Mouse (Mus musculus) MEL (cell line): ENCODE measurements at regions not wholly inside any gene's neighbourhood (a gene's known extent, or its start where the extent isn't known, plus 50 kb on each side); places are given as distances from the start of the nearest gene placed in this dataset.

Experiments used
- DNase-seq: peaks from one replicate; pipeline ENCODE4 v3.0.0; 2011; ENCODE audit warnings: low read depth, low spot score
- H3K27ac ChIP-seq: 2 replicates; pipeline ENCODE4 v1.5.1; 2012; ENCODE audit warnings: low read depth, mild to moderate bottlenecking, control low read depth, low read length, moderate library complexity; ENCODE audit not compliant: control insufficient read depth
- H3K27me3 ChIP-seq, 2 experiments: fragments of 150-350 bp in 1 of 2; sonication (generic) in 1 of 2; 2 replicates each; pipeline ENCODE4 v1.6.1; 2012; ENCODE audit warnings: low read length in 2 of 2, mild to moderate bottlenecking in 2 of 2, improper control_type of control experiment in 1 of 2, moderate library complexity in 1 of 2; ENCODE audit not compliant: insufficient read depth in 2 of 2, control insufficient read depth in 1 of 2
- H3K36me3 ChIP-seq, 2 experiments: 2 replicates each; pipeline ENCODE4 v1.6.1; 2012 to 2014; ENCODE audit warnings: low read length in 2 of 2, improper control_type of control experiment in 1 of 2, inconsistent platforms in 1 of 2, mild to moderate bottlenecking in 1 of 2; ENCODE audit not compliant: insufficient read depth in 2 of 2, control insufficient read depth in 1 of 2
- H3K4me1 ChIP-seq, 2 experiments: fragments of 150-350 bp in 1 of 2; sonication (generic) in 1 of 2; 2 replicates each; pipeline ENCODE4 v1.6.1; 2012; ENCODE audit warnings: low read length in 2 of 2, improper control_type of control experiment in 1 of 2, mild to moderate bottlenecking in 1 of 2; ENCODE audit not compliant: insufficient read depth in 2 of 2, control insufficient read depth in 1 of 2
- H3K4me3 ChIP-seq, 2 experiments: fragments of 150-350 bp in 1 of 2; sonication (generic) in 1 of 2; 2 replicates each; pipeline ENCODE4 v1.5.1; 2012; ENCODE audit warnings: low read depth in 2 of 2, low read length in 2 of 2, mild to moderate bottlenecking in 2 of 2, moderate library complexity in 2 of 2, control low read depth in 1 of 2, improper control_type of control experiment in 1 of 2; ENCODE audit not compliant: control insufficient read depth in 1 of 2, insufficient read depth in 1 of 2
- H3K79me2 ChIP-seq: 2 replicates; pipeline ENCODE4 v1.6.1; 2012; ENCODE audit warnings: mild to moderate bottlenecking, low read length, moderate library complexity; ENCODE audit not compliant: control insufficient read depth, poor library complexity, insufficient read depth
- H3K9ac ChIP-seq: 2 replicates; pipeline ENCODE4 v1.6.1; 2012; ENCODE audit warnings: low read depth, mild to moderate bottlenecking, control low read depth, low read length, moderate library complexity; ENCODE audit not compliant: control insufficient read depth, poor library complexity, severe bottlenecking
- H3K9me3 ChIP-seq: fragments of 150-350 bp; sonication (generic); replicated peaks from 2 replicates; pipeline ENCODE4 v1.6.1; 2012; ENCODE audit warnings: mild to moderate bottlenecking, low read length, improper control_type of control experiment, moderate library complexity; ENCODE audit not compliant: insufficient read depth
- CHD1 ChIP-seq: IDR thresholded peaks from 2 replicates; pipeline ENCODE4 v1.6.1; 2012; ENCODE audit warnings: low read depth, mild to moderate bottlenecking, inconsistent platforms, low read length, improper control_type of control experiment
- CHD2 ChIP-seq: IDR thresholded peaks from 2 replicates; pipeline ENCODE4 v1.6.1; 2011; ENCODE audit warnings: low read length, improper control_type of control experiment
- CTCF ChIP-seq, 3 experiments: IDR thresholded peaks in 2 of 3; conservative IDR thresholded peaks in 1 of 3; 2 replicates each; pipeline ENCODE4 v1.5.1; 2011 to 2012; ENCODE audit warnings: low read length in 3 of 3, low read depth in 2 of 3, mild to moderate bottlenecking in 2 of 3, improper control_type of control experiment in 1 of 3, inconsistent platforms in 1 of 3, mixed read lengths in 1 of 3, moderate library complexity in 1 of 3; ENCODE audit not compliant: control insufficient read depth in 1 of 3, insufficient read depth in 1 of 3, poor library complexity in 1 of 3, severe bottlenecking in 1 of 3
- E2F4 ChIP-seq: IDR thresholded peaks from 2 replicates; pipeline ENCODE4 v1.6.1; 2011; ENCODE audit warnings: low read depth, low read length, improper control_type of control experiment, borderline replicate concordance
- EP300 ChIP-seq, 2 experiments: IDR thresholded peaks; 2 replicates each; pipeline ENCODE4 v1.6.1; 2011; ENCODE audit warnings: improper control_type of control experiment in 2 of 2, low read length in 2 of 2, low read depth in 1 of 2, mild to moderate bottlenecking in 1 of 2
- GABPA ChIP-seq: IDR thresholded peaks from 2 replicates; pipeline ENCODE4 v1.6.1; 2012; ENCODE audit warnings: low read depth, mild to moderate bottlenecking, inconsistent platforms, low read length, improper control_type of control experiment, moderate library complexity
- GATA1 ChIP-seq: IDR thresholded peaks from 2 replicates; pipeline ENCODE4 v1.6.1; 2011; ENCODE audit warnings: low read depth, low read length, improper control_type of control experiment
- HCFC1 ChIP-seq: IDR thresholded peaks from 2 replicates; pipeline ENCODE4 v1.6.1; 2012; ENCODE audit warnings: low read depth, mild to moderate bottlenecking, inconsistent platforms, low read length, improper control_type of control experiment, moderate library complexity
- MAX ChIP-seq: IDR thresholded peaks from 2 replicates; pipeline ENCODE4 v1.6.1; 2011; ENCODE audit warnings: low read length, improper control_type of control experiment
- MAZ ChIP-seq: IDR thresholded peaks from 2 replicates; pipeline ENCODE4 v1.6.1; 2012; ENCODE audit warnings: low read depth, mild to moderate bottlenecking, inconsistent platforms, low read length, improper control_type of control experiment
- MXI1 ChIP-seq: IDR thresholded peaks from 2 replicates; pipeline ENCODE4 v1.6.1; 2011; ENCODE audit warnings: mild to moderate bottlenecking, low read depth, low read length, improper control_type of control experiment
- MYB ChIP-seq: IDR thresholded peaks from 2 replicates; pipeline ENCODE4 v1.6.1; 2011; ENCODE audit warnings: mild to moderate bottlenecking, low read depth, low read length, improper control_type of control experiment
- NELFE ChIP-seq: IDR thresholded peaks from 2 replicates; pipeline ENCODE4 v1.6.1; 2011; ENCODE audit warnings: low read depth, low read length, improper control_type of control experiment
- POLR2A ChIP-seq, 2 experiments: IDR thresholded peaks; 2 replicates each; pipeline ENCODE4 v1.6.1; 2011 to 2012; ENCODE audit warnings: low read length in 2 of 2, mild to moderate bottlenecking in 2 of 2, control low read depth in 1 of 2, improper control_type of control experiment in 1 of 2, low read depth in 1 of 2, moderate library complexity in 1 of 2; ENCODE audit not compliant: control insufficient read depth in 1 of 2, insufficient read depth in 1 of 2, poor library complexity in 1 of 2
- POLR2AphosphoS2 ChIP-seq: IDR thresholded peaks from 2 replicates; pipeline ENCODE4 v1.6.1; 2011; ENCODE audit warnings: low read length, improper control_type of control experiment
- SIN3A ChIP-seq: IDR thresholded peaks from 2 replicates; pipeline ENCODE4 v1.6.1; 2012; ENCODE audit warnings: low read length, improper control_type of control experiment, inconsistent platforms
- SMC3 ChIP-seq: IDR thresholded peaks from 2 replicates; pipeline ENCODE4 v1.6.1; 2011; ENCODE audit warnings: low read depth, low read length, improper control_type of control experiment
- TBP ChIP-seq: IDR thresholded peaks from 2 replicates; pipeline ENCODE4 v1.8.0; 2011; ENCODE audit warnings: low read depth, low read length, improper control_type of control experiment
- USF1 ChIP-seq: IDR thresholded peaks from 2 replicates; pipeline ENCODE4 v1.6.1; 2014; ENCODE audit warnings: low read depth, mild to moderate bottlenecking, inconsistent platforms, low read length, improper control_type of control experiment, moderate library complexity
- USF2 ChIP-seq, 2 experiments: IDR thresholded peaks; 2 replicates each; pipeline ENCODE4 v1.6.1; 2011 to 2012; ENCODE audit warnings: improper control_type of control experiment in 2 of 2, low read length in 2 of 2, borderline replicate concordance in 1 of 2, inconsistent platforms in 1 of 2, low read depth in 1 of 2, mild to moderate bottlenecking in 1 of 2; ENCODE audit not compliant: insufficient read depth in 1 of 2

GRCm38 (mm10) chr14:100509396-100509795 lies 224.9 kb upstream of the Klf12 start:
- no peak overlapping the region for H3K4me3 ChIP-seq
- H3K9ac ChIP-seq, result no peak overlapping the region
- no peaks in the 10 kb centered on the region for H3K36me3 ChIP-seq
- no peaks in the 10 kb centered on the region for H3K79me2 ChIP-seq
- H3K9me3 ChIP-seq, result no peaks in the 10 kb centered on the region
- DNase-seq, result no peak
- H3K4me1 ChIP-seq, result no peaks in the 10 kb centered on the region
- TF ChIP-seq POLR2AphosphoS2, result no peak
- TF ChIP-seq GABPA, result no peak
- no peak for TF ChIP-seq SMC3
- TF ChIP-seq MAZ, result no peak
- no peak for TF ChIP-seq GATA1
- TF ChIP-seq SIN3A, result no peak
- no peak for TF ChIP-seq CHD1
- no peak for TF ChIP-seq USF1
- TF ChIP-seq E2F4, result no peak
- no peak overlapping the region for H3K27ac ChIP-seq
- no peaks in the 10 kb centered on the region for H3K27me3 ChIP-seq

- TF ChIP-seq EP300 (IDR thresholded peaks at IDR 0.05; ENCODE audit: low read depth in 1 of 2, low read length in 2 of 2), result no peak
- TF ChIP-seq MXI1, result no peak
- TF ChIP-seq POLR2AphosphoS2, result no peak
- TF ChIP-seq SIN3A, result no peak
- TF ChIP-seq NELFE, result no peak
- TF ChIP-seq E2F4, result no peak
- TF ChIP-seq MAX, result no peak
- no peak for TF ChIP-seq USF2 (IDR thresholded peaks at IDR 0.05; ENCODE audit: borderline replicate concordance in 1 of 2, insufficient read depth in 1 of 2, low read depth in 1 of 2, low read length in 2 of 2)
- TF ChIP-seq USF1, result no peak
- TF ChIP-seq GABPA, result no peak
- no peak for TF ChIP-seq HCFC1
- TF ChIP-seq MYB, result no peak
- TF ChIP-seq POLR2A (IDR thresholded peaks at IDR 0.05; ENCODE audit: control insufficient read depth in 1 of 2, insufficient read depth in 1 of 2, low read depth in 1 of 2, low read length in 2 of 2, poor library complexity in 1 of 2), result no peak
- TF ChIP-seq TBP, result no peak
- TF ChIP-seq CHD2, result no peak
- TF ChIP-seq CTCF (IDR thresholded peaks at IDR 0.05 in 2 of 3, conservative IDR thresholded peaks at IDR 0.05 in 1 of 3; ENCODE audit: control insufficient read depth in 1 of 3, insufficient read depth in 1 of 3, low read depth in 2 of 3, low read length in 3 of 3, poor library complexity in 1 of 3, severe bottlenecking in 1 of 3), result no peak
- DNase-seq, result no peak
These were observed 223.6 kb upstream of the Klf12 start for GRCm38 (mm10) chr14:100508087-100508486.

More at GRCm38 (mm10) chr14:100508087-100508486, 223.6 kb upstream of the Klf12 start:
- Histone ChIP-seq H3K4me3 (no peak overlapping the region), H3K27me3 (no peaks in the 10 kb centered on the region), H3K27ac (no peak overlapping the region), H3K4me1 (no peaks in the 10 kb centered on the region), H3K9me3 (no peaks in the 10 kb centered on the region), H3K36me3 (no peaks in the 10 kb centered on the region), H3K79me2 (no peaks in the 10 kb centered on the region), H3K9ac (no peak overlapping the region)
